Mouse (Mus musculus) left cerebral cortex, postnatal 36 days (tissue): ENCODE results near the gene Tmem179. TPM values are rescaled to one million over a fixed set of nuclear protein-coding genes. Genes with fewer than 3 reads are reported as not detected.

Experiments
- DNase-seq, 2 experiments: peaks; one replicate each; pipeline ENCODE4 v3.0.0; 2021 to 2022; ENCODE audit warnings: low spot score in 2 of 2, mixed read lengths in 1 of 2
- intact Hi-C: fragments of 180-260 bp; cut with DNase I; formaldehyde crosslinking; loops from one replicate; pipeline ENCODE4 v1.15.1; 2025
- total RNA-seq, 2 experiments: library from RNA; stranded (reverse); gene quantifications; 2 replicates each; pipeline ENCODE4 v1.2.3; 2021

The Tmem179 gene
- total RNA-seq, 2 experiments from 2014 or later = 120 to 140 TPM

- intact Hi-C loops = loop anchor here (2.0 kb wide), 1 partner anchor 42 kb away; no protein-coding TSS in a partner anchor
- DNase-seq = no peak
Observed at GRCm38 (mm10) chr12:112540321-112540720, 23.8 kb upstream of the Tmem179 start.

GRCm38 (mm10) chr12:112539466-112539965 is 23.0 kb upstream of the Tmem179 start:
- no peak for DNase-seq
- intact Hi-C loops = no loop called here

GRCm38 (mm10) chr12:112538356-112538755 is 21.8 kb upstream of the Tmem179 start:
- intact Hi-C loops = no loop called here
- DNase-seq = no peak

- intact Hi-C loops = no loop called here
- DNase-seq = no peak
Observed at GRCm38 (mm10) chr12:112537233-112537632, 20.7 kb upstream of the Tmem179 start.

DNA sequence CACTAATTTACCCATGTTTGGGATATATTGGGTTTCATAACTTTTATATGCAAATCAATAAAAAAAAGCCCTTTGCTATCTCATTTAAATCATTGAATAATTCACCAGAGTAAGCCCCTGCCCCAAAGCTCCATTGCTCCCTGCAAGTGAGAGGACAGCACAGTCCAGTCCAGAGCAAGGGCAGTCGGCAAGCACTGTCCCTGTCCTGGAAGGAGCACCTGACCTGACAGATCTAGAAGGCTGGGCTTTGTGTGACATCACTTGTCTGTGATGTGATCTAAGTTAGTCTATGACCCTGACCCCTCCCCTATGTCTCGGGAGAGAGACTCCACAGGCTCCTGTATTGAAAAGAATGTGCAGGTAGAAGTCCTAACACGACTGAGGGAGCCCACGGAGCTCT is 17.2 kb upstream of the Tmem179 start:
- no peak for DNase-seq
- intact Hi-C loops = no loop called here

GRCm38 (mm10) chr12:112518105-112518504 is 1.6 kb upstream of the Tmem179 start:
- DNase-seq = no peak
- intact Hi-C loops = no loop called here

GRCm38 (mm10) chr12:112514897-112515296 is 1.6 kb downstream of the Tmem179 start:
- intact Hi-C loops = no loop called here
- DNase-seq = no peak

DNA sequence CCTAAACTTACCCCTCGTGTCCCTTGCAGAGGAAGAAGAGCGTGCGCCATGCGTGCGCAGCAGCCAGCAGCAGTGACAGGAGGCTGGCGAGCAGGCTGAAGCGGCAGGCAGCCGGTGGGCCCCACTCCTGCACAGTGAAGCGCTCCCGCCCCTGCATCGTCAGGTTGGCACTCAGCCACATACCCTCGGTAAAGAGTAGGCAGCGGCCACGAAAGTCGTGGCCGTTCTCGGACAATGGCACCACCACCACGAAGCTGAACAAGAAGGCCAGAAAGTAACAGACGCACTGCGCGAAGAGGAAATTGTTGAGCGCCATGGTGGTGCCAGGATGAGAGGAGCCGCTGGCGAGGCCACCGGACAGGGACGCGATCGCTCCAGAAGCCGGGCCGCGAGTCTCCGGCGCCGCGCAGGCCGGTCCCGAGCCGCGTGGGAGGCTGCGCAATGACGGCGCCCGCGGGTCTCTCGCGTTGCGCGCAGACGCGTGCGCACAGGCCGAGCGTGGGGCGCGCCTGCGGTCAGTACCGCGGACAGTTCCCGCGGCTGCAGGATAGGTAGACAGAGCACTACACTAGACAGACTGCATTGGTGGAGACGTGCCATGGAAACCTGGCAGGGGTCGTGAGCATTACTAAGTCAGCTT is 5.7 kb downstream of the Tmem179 start:
- intact Hi-C loops = no loop called here
- DNase-seq = peak; percentile 78 to 89

GRCm38 (mm10) chr12:112510365-112510732 is 6.2 kb downstream of the Tmem179 start:
- intact Hi-C loops = no loop called here

DNA sequence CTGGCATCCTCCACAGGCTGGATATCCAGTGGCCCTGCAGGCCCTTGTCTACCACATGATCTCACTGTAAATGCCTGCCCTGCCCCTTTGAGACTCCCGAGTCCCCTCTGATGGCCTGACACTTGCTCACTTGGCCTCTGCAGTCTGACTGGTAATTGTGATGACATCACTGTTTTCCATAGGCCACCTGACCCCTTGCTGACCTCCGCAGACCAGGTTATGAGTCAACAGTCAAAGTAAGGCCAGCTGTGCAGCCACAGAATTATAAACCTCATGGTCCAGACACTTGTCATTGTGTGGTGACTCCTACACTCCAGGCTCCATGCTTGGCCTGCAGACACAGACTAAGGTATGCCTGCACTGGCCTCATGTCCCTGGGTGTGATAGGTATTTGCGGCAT is 8.6 kb downstream of the Tmem179 start:
- intact Hi-C loops = no loop called here

More at GRCm38 (mm10) chr12:112510365-112510732, 6.2 kb downstream of the Tmem179 start:
- DNase-seq = no peak

GRCm38 (mm10) chr12:112507264-112507663 is 9.3 kb downstream of the Tmem179 start:
- intact Hi-C loops = no loop called here
- DNase-seq = no peak

More for the DNA sequence above, 8.6 kb downstream of the Tmem179 start:
- no peak for DNase-seq

GRCm38 (mm10) chr12:112506267-112506666 is 10.3 kb downstream of the Tmem179 start:
- DNase-seq = no peak
- intact Hi-C loops = no loop called here

DNA sequence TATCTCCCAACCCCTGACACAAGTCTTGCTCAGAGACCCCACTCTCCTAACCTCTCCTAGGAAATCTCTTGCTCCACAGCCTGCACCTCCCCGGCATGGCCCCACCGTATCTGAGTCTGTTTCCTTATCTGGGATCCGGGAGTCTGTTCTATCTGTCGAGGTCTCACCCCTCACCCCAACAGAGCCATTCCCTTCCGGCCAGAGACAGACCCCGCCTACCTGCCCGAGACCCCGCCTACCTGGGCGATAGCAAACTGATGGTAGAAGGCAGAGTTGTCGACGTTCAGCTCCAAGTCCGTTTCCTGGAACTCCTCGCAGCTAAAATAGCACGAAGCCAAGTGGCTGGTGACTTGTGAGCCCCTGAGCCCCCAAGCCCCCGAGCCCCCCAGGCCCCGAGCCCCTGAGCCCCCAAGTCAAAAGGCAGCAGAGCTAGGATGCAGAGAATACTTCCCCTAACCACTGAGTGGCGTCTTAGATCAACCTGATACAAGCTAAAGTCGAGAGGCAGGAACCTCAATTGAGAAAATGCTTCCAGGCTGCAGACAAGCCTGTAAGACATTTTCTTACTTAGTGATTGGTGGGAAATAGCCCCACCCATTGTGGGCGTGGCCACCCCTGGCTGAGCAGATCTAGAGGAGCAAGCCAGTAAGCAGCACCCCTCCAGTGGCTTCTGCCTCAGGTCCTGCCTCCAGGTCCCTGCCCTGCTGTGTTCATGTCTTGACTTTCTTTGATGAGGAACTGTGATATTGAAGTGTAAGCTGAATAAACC is 13.4 kb downstream of the Tmem179 start:
- intact Hi-C loops = no loop called here
- DNase-seq = no peak

GRCm38 (mm10) chr12:112498683-112499082 is 17.9 kb downstream of the Tmem179 start:
- intact Hi-C loops = loop anchor here (2.0 kb wide), 1 partner anchor 42 kb away; no protein-coding TSS in a partner anchor
- peak in 1 of 2 experiments; percentile 36 for DNase-seq

DNA sequence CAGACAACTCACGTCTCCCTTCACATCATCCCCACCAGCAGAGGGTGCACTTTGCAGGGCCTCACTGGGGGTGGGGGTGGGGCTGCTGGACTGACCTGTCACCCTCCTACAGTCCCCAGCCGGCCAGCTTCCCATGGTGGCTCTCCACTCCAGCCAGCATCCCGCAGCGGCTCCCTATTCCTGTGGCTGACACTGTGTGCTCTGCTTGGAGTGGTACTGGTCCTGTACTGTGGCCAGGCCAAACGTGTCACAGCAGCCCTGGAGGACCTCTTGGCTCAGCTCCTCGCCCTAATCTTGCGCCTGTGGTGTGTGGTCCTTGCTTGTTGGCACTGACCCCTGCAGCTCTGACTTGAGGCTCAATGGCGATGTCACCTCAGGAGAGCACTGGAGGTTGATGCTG is 18.8 kb downstream of the Tmem179 start:
- intact Hi-C loops = loop anchor here (2.0 kb wide), 1 partner anchor 43 kb away; no protein-coding TSS in a partner anchor
- DNase-seq = no peak

GRCm38 (mm10) chr12:112496136-112496535 is 20.4 kb downstream of the Tmem179 start:
- intact Hi-C loops = no loop called here
- no peak for DNase-seq

GRCm38 (mm10) chr12:112490444-112490939 is 26.1 kb downstream of the Tmem179 start:
- no peak for DNase-seq
- intact Hi-C loops = no loop called here

- intact Hi-C loops = no loop called here
- no peak for DNase-seq
Observed at GRCm38 (mm10) chr12:112489535-112489934, 27.0 kb downstream of the Tmem179 start.

DNA sequence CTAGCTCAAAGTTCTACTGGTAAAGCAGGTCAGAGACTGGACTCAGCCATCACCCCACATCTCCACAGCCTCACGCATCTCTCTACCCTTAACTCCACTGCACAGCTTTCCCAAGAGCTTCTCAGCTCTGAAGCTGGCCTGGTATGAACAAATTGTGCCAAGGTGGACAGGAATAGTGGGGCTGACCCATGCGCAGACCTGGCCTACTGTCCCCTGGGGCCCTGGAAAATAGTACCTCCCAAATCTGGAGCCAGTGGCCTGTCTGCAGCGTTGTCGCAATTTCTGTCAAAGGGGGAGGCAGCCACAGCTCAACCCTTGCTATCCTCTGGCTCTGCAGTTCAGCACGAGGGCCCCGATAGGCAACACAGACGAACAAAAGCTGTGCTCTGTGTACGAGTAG is 27.4 kb downstream of the Tmem179 start, which contains the start of gene A530016L24Rik:
Gene A530016L24Rik (plus strand): TSS at position 315 of the 400 bp plus-strand sequence.
- DNase-seq = no peak
- intact Hi-C loops = no loop called here

- intact Hi-C loops = loop anchor here (1.0 to 2.0 kb wide), 2 partner anchors 63 to 328 kb away; no protein-coding TSS in a partner anchor
- DNase-seq = peak; percentile 71 to 78
Observed at GRCm38 (mm10) chr12:112473777-112474176, 42.8 kb downstream of the Tmem179 start.
